Mouse (Mus musculus) MEL (cell line): Measurements from ENCODE around the gene Kcnh3. TPM values are rescaled to one million over a fixed set of nuclear protein-coding genes. Genes with fewer than 3 reads are reported as not detected.

ENCODE experiments used
- DNase-seq: peaks from one replicate; pipeline ENCODE4 v3.0.0; 2011; ENCODE audit warnings: low read depth, low spot score
- H3K27ac ChIP-seq: 2 replicates; pipeline ENCODE4 v1.5.1; 2012; ENCODE audit warnings: low read depth, mild to moderate bottlenecking, control low read depth, low read length, moderate library complexity; ENCODE audit not compliant: control insufficient read depth
- H3K27me3 ChIP-seq, 2 experiments: fragments of 150-350 bp in 1 of 2; sonication (generic) in 1 of 2; 2 replicates each; pipeline ENCODE4 v1.6.1; 2012; ENCODE audit warnings: low read length in 2 of 2, mild to moderate bottlenecking in 2 of 2, improper control_type of control experiment in 1 of 2, moderate library complexity in 1 of 2; ENCODE audit not compliant: insufficient read depth in 2 of 2, control insufficient read depth in 1 of 2
- H3K36me3 ChIP-seq, 2 experiments: 2 replicates each; pipeline ENCODE4 v1.6.1; 2012 to 2014; ENCODE audit warnings: low read length in 2 of 2, improper control_type of control experiment in 1 of 2, inconsistent platforms in 1 of 2, mild to moderate bottlenecking in 1 of 2; ENCODE audit not compliant: insufficient read depth in 2 of 2, control insufficient read depth in 1 of 2
- H3K4me1 ChIP-seq, 2 experiments: fragments of 150-350 bp in 1 of 2; sonication (generic) in 1 of 2; 2 replicates each; pipeline ENCODE4 v1.6.1; 2012; ENCODE audit warnings: low read length in 2 of 2, improper control_type of control experiment in 1 of 2, mild to moderate bottlenecking in 1 of 2; ENCODE audit not compliant: insufficient read depth in 2 of 2, control insufficient read depth in 1 of 2
- H3K4me3 ChIP-seq, 2 experiments: fragments of 150-350 bp in 1 of 2; sonication (generic) in 1 of 2; 2 replicates each; pipeline ENCODE4 v1.5.1; 2012; ENCODE audit warnings: low read depth in 2 of 2, low read length in 2 of 2, mild to moderate bottlenecking in 2 of 2, moderate library complexity in 2 of 2, control low read depth in 1 of 2, improper control_type of control experiment in 1 of 2; ENCODE audit not compliant: control insufficient read depth in 1 of 2, insufficient read depth in 1 of 2
- H3K79me2 ChIP-seq: 2 replicates; pipeline ENCODE4 v1.6.1; 2012; ENCODE audit warnings: mild to moderate bottlenecking, low read length, moderate library complexity; ENCODE audit not compliant: control insufficient read depth, poor library complexity, insufficient read depth
- H3K9ac ChIP-seq: 2 replicates; pipeline ENCODE4 v1.6.1; 2012; ENCODE audit warnings: low read depth, mild to moderate bottlenecking, control low read depth, low read length, moderate library complexity; ENCODE audit not compliant: control insufficient read depth, poor library complexity, severe bottlenecking
- H3K9me3 ChIP-seq: fragments of 150-350 bp; sonication (generic); replicated peaks from 2 replicates; pipeline ENCODE4 v1.6.1; 2012; ENCODE audit warnings: mild to moderate bottlenecking, low read length, improper control_type of control experiment, moderate library complexity; ENCODE audit not compliant: insufficient read depth
- BHLHE40 ChIP-seq: IDR thresholded peaks from 2 replicates; pipeline ENCODE4 v1.6.1; 2012; ENCODE audit warnings: low read depth, mild to moderate bottlenecking, inconsistent platforms, low read length, improper control_type of control experiment, borderline replicate concordance
- CHD2 ChIP-seq: IDR thresholded peaks from 2 replicates; pipeline ENCODE4 v1.6.1; 2011; ENCODE audit warnings: low read length, improper control_type of control experiment
- CTCF ChIP-seq, 3 experiments: IDR thresholded peaks in 2 of 3; conservative IDR thresholded peaks in 1 of 3; 2 replicates each; pipeline ENCODE4 v1.5.1; 2011 to 2012; ENCODE audit warnings: low read length in 3 of 3, low read depth in 2 of 3, mild to moderate bottlenecking in 2 of 3, improper control_type of control experiment in 1 of 3, inconsistent platforms in 1 of 3, mixed read lengths in 1 of 3, moderate library complexity in 1 of 3; ENCODE audit not compliant: control insufficient read depth in 1 of 3, insufficient read depth in 1 of 3, poor library complexity in 1 of 3, severe bottlenecking in 1 of 3
- E2F4 ChIP-seq: IDR thresholded peaks from 2 replicates; pipeline ENCODE4 v1.6.1; 2011; ENCODE audit warnings: low read depth, low read length, improper control_type of control experiment, borderline replicate concordance
- ELF1 ChIP-seq: IDR thresholded peaks from 2 replicates; pipeline ENCODE4 v1.6.1; 2014; ENCODE audit warnings: low read depth, mild to moderate bottlenecking, inconsistent platforms, low read length, improper control_type of control experiment, moderate library complexity
- ETS1 ChIP-seq: IDR thresholded peaks from 2 replicates; pipeline ENCODE4 v1.6.1; 2012; ENCODE audit warnings: low read depth, mild to moderate bottlenecking, inconsistent platforms, low read length, improper control_type of control experiment, moderate library complexity
- GABPA ChIP-seq: IDR thresholded peaks from 2 replicates; pipeline ENCODE4 v1.6.1; 2012; ENCODE audit warnings: low read depth, mild to moderate bottlenecking, inconsistent platforms, low read length, improper control_type of control experiment, moderate library complexity
- GATA1 ChIP-seq: IDR thresholded peaks from 2 replicates; pipeline ENCODE4 v1.6.1; 2011; ENCODE audit warnings: low read depth, low read length, improper control_type of control experiment
- HCFC1 ChIP-seq: IDR thresholded peaks from 2 replicates; pipeline ENCODE4 v1.6.1; 2012; ENCODE audit warnings: low read depth, mild to moderate bottlenecking, inconsistent platforms, low read length, improper control_type of control experiment, moderate library complexity
- JUND ChIP-seq: IDR thresholded peaks from 2 replicates; pipeline ENCODE4 v1.6.1; 2011; ENCODE audit warnings: low read depth, mild to moderate bottlenecking, improper control_type of control experiment, low read length
- KAT2A ChIP-seq: conservative IDR thresholded peaks from 2 replicates; pipeline ENCODE4 v1.6.1; 2012; ENCODE audit warnings: low read depth, low read length, improper control_type of control experiment, inconsistent platforms
- MAFK ChIP-seq: IDR thresholded peaks from 2 replicates; pipeline ENCODE4 v1.6.1; 2011; ENCODE audit warnings: low read depth, mild to moderate bottlenecking, low read length, improper control_type of control experiment, borderline replicate concordance
- MAX ChIP-seq: IDR thresholded peaks from 2 replicates; pipeline ENCODE4 v1.6.1; 2011; ENCODE audit warnings: low read length, improper control_type of control experiment
- MAZ ChIP-seq: IDR thresholded peaks from 2 replicates; pipeline ENCODE4 v1.6.1; 2012; ENCODE audit warnings: low read depth, mild to moderate bottlenecking, inconsistent platforms, low read length, improper control_type of control experiment
- MEF2A ChIP-seq: IDR thresholded peaks from 2 replicates; pipeline ENCODE4 v1.6.1; 2014; ENCODE audit warnings: low read depth, mild to moderate bottlenecking, inconsistent platforms, low read length, improper control_type of control experiment; ENCODE audit not compliant: poor library complexity, insufficient replicate concordance, severe bottlenecking; ENCODE audit errors: extremely low read depth
- MXI1 ChIP-seq: IDR thresholded peaks from 2 replicates; pipeline ENCODE4 v1.6.1; 2011; ENCODE audit warnings: mild to moderate bottlenecking, low read depth, low read length, improper control_type of control experiment
- MYB ChIP-seq: IDR thresholded peaks from 2 replicates; pipeline ENCODE4 v1.6.1; 2011; ENCODE audit warnings: mild to moderate bottlenecking, low read depth, low read length, improper control_type of control experiment
- MYC ChIP-seq: IDR thresholded peaks from 2 replicates; pipeline ENCODE4 v1.6.1; 2011; ENCODE audit warnings: low read depth, mild to moderate bottlenecking, low read length, improper control_type of control experiment, moderate library complexity
- NELFE ChIP-seq: IDR thresholded peaks from 2 replicates; pipeline ENCODE4 v1.6.1; 2011; ENCODE audit warnings: low read depth, low read length, improper control_type of control experiment
- NRF1 ChIP-seq: IDR thresholded peaks from 2 replicates; pipeline ENCODE4 v1.6.1; 2014; ENCODE audit warnings: low read depth, mild to moderate bottlenecking, inconsistent platforms, low read length, improper control_type of control experiment, moderate library complexity; ENCODE audit not compliant: poor library complexity, insufficient read depth, severe bottlenecking
- POLR2A ChIP-seq, 2 experiments: IDR thresholded peaks; 2 replicates each; pipeline ENCODE4 v1.6.1; 2011 to 2012; ENCODE audit warnings: low read length in 2 of 2, mild to moderate bottlenecking in 2 of 2, control low read depth in 1 of 2, improper control_type of control experiment in 1 of 2, low read depth in 1 of 2, moderate library complexity in 1 of 2; ENCODE audit not compliant: control insufficient read depth in 1 of 2, insufficient read depth in 1 of 2, poor library complexity in 1 of 2
- POLR2AphosphoS2 ChIP-seq: IDR thresholded peaks from 2 replicates; pipeline ENCODE4 v1.6.1; 2011; ENCODE audit warnings: low read length, improper control_type of control experiment
- POLR2AphosphoS5 ChIP-seq: IDR thresholded peaks from 2 replicates; pipeline ENCODE4 v1.6.1; 2012; ENCODE audit warnings: low read depth, borderline replicate concordance, mild to moderate bottlenecking, inconsistent platforms, low read length, moderate library complexity, mixed read lengths
- RAD21 ChIP-seq: IDR thresholded peaks from 2 replicates; pipeline ENCODE4 v1.6.1; 2011; ENCODE audit warnings: mild to moderate bottlenecking, low read depth, low read length, improper control_type of control experiment
- RCOR1 ChIP-seq: IDR thresholded peaks from 2 replicates; pipeline ENCODE4 v1.6.1; 2012; ENCODE audit warnings: low read depth, mild to moderate bottlenecking, inconsistent platforms, low read length, improper control_type of control experiment
- SIN3A ChIP-seq: IDR thresholded peaks from 2 replicates; pipeline ENCODE4 v1.6.1; 2012; ENCODE audit warnings: low read length, improper control_type of control experiment, inconsistent platforms
- SMC3 ChIP-seq: IDR thresholded peaks from 2 replicates; pipeline ENCODE4 v1.6.1; 2011; ENCODE audit warnings: low read depth, low read length, improper control_type of control experiment
- TAL1 ChIP-seq: IDR thresholded peaks from 2 replicates; pipeline ENCODE4 v1.6.1; 2012; ENCODE audit warnings: mild to moderate bottlenecking, inconsistent platforms, low read length, moderate library complexity, mixed read lengths
- TBP ChIP-seq: IDR thresholded peaks from 2 replicates; pipeline ENCODE4 v1.8.0; 2011; ENCODE audit warnings: low read depth, low read length, improper control_type of control experiment
- TCF12 ChIP-seq: IDR thresholded peaks from 2 replicates; pipeline ENCODE4 v1.6.1; 2014; ENCODE audit warnings: low read depth, mild to moderate bottlenecking, inconsistent platforms, low read length, improper control_type of control experiment, moderate library complexity
- USF1 ChIP-seq: IDR thresholded peaks from 2 replicates; pipeline ENCODE4 v1.6.1; 2014; ENCODE audit warnings: low read depth, mild to moderate bottlenecking, inconsistent platforms, low read length, improper control_type of control experiment, moderate library complexity
- USF2 ChIP-seq, 2 experiments: IDR thresholded peaks; 2 replicates each; pipeline ENCODE4 v1.6.1; 2011 to 2012; ENCODE audit warnings: improper control_type of control experiment in 2 of 2, low read length in 2 of 2, borderline replicate concordance in 1 of 2, inconsistent platforms in 1 of 2, low read depth in 1 of 2, mild to moderate bottlenecking in 1 of 2; ENCODE audit not compliant: insufficient read depth in 1 of 2
- ZC3H11A ChIP-seq: IDR thresholded peaks from 2 replicates; pipeline ENCODE4 v1.6.1; 2012; ENCODE audit warnings: low read depth, mild to moderate bottlenecking, inconsistent platforms, low read length, improper control_type of control experiment
- ZKSCAN1 ChIP-seq: IDR thresholded peaks from 2 replicates; pipeline ENCODE4 v1.6.1; 2012; ENCODE audit warnings: low read depth, mild to moderate bottlenecking, inconsistent platforms, low read length, improper control_type of control experiment, moderate library complexity
- ZMIZ1 ChIP-seq: IDR thresholded peaks from 2 replicates; pipeline ENCODE4 v1.6.1; 2012; ENCODE audit warnings: low read depth, mild to moderate bottlenecking, inconsistent platforms, low read length, improper control_type of control experiment, moderate library complexity
- polyA plus RNA-seq, 2 experiments: library from polyadenylated mRNA; stranded (reverse) in 1 of 2; unstranded in 1 of 2; fragments of >175 nt in 1 of 2; fragments of >200 nt in 1 of 2; gene quantifications; 2 replicates each; pipeline versions ENCODE4 v1.2.1 to v1.2.4; 2012; ENCODE audit warnings: low replicate concordance in 2 of 2, low read depth in 1 of 2; ENCODE audit not compliant: insufficient read length in 2 of 2, insufficient read depth in 1 of 2, missing spikeins in 1 of 2
- total RNA-seq: library from RNA; depleted of rRNA; stranded (reverse); fragments of 300-350 nt; gene quantifications from 2 replicates; pipeline ENCODE4 v1.2.3, GENCODE M21; 2012

Gene Kcnh3
- total and polyA plus RNA-seq, 3 experiments, result 0.15 to 1.3 TPM; not detected in 1

DNA sequence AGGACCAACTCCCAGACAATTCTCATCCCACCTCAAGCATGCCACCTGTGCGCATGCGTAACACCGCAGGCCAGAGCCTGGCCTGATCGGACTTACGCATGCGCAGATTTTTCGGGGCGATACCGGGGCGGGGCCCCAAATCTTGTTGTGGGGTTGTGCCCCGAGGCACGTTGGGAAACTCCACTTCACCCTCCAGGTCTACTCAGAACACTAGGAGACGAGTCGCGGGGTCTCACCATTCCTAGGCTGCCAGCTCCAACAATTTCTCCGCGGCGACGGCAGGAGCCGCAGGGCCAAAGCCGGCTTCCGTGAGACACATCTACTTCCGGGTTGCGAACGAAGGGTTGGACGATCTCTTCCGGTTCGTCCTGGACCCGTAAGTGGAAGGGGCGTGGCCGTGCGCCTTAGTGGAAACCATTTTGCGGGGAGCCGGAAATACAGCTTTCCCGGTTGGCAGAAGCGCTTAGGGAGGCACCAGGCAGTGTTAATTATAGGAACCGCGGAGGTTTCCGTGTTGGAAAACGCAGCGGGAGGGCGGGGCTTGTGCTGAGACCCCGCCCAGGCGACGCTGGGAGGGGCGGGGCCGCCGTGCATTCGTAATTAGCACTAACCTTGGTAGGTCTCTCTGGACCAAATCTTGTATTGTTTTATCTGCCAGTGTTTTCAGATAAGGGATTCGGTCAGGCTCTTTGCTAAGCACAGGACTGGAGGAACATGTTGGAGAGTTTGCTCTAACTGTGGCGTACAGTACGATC lies 27.1 kb downstream of the Kcnh3 start, which contains the start of gene Mcrs1:
Gene Mcrs1 (minus strand): TSS at position 336 of the 755 bp plus-strand sequence.
- H3K36me3 ChIP-seq, result peaks cover 0 to 5% of the 10 kb centered on the region in 2 experiments; a peak in 2 of 4 replicates
- DNase-seq, result peak; percentile 100
- TF ChIP-seq ZKSCAN1 (no peak), MAZ (peak; percentile 66), MYC (peak; percentile 84), SMC3 (no peak), NRF1 (peak; percentile 76), GABPA (no peak), TAL1 (no peak), SIN3A (peak; percentile 92), JUND (no peak), POLR2A (IDR thresholded peaks at IDR 0.05; ENCODE audit: control insufficient read depth in 1 of 2, insufficient read depth in 1 of 2, low read depth in 1 of 2, low read length in 2 of 2, poor library complexity in 1 of 2) (peak; percentile 38 to 77; a peak in 2 of 4 replicates), NELFE (peak; percentile 55), USF2 (IDR thresholded peaks at IDR 0.05; ENCODE audit: borderline replicate concordance in 1 of 2, insufficient read depth in 1 of 2, low read depth in 1 of 2, low read length in 2 of 2) (no peak), ETS1 (peak; percentile 60; the same call in 1 of the 2 replicates), KAT2A (peak; percentile 95), GATA1 (peak; percentile 73), MAFK (no peak), RAD21 (no peak), TBP (peak; percentile 48), MEF2A (no peak), MYB (peak; percentile 94), BHLHE40 (no peak), POLR2AphosphoS5 (no peak), CTCF (IDR thresholded peaks at IDR 0.05 in 2 of 3, conservative IDR thresholded peaks at IDR 0.05 in 1 of 3; ENCODE audit: control insufficient read depth in 1 of 3, insufficient read depth in 1 of 3, low read depth in 2 of 3, low read length in 3 of 3, poor library complexity in 1 of 3, severe bottlenecking in 1 of 3) (0 out of 6 replicates have a peak, but pooled peaks of 1 of the 3 experiments have one; percentile 8), ZC3H11A (peak; percentile 42; the same call in 1 of the 2 replicates), E2F4 (no peak), RCOR1 (peak; percentile 74; the same call in 1 of the 2 replicates), MAX (peak; percentile 65), TCF12 (0 out of 2 replicates have a peak, but pooled peaks have one; percentile 42), ELF1 (peak; percentile 99), CHD2 (peak; percentile 49; the same call in 1 of the 2 replicates), ZMIZ1 (no peak; the same call in 1 of the 2 replicates), HCFC1 (peak; percentile 99), POLR2AphosphoS2 (no peak), USF1 (no peak), MXI1 (peak; percentile 70)

More for the DNA sequence above, 27.1 kb downstream of the Kcnh3 start, which contains the start of gene Mcrs1:
- Histone ChIP-seq H3K9me3 (no peaks in the 10 kb centered on the region), H3K27ac (peak within 1 kb of the TSS; percentile 95), H3K79me2 (peaks cover 4% of the 10 kb centered on the region; the same call in 1 of the 2 replicates), H3K4me3 (peak within 1 kb of the TSS; percentile 76 to 83), H3K9ac (peak within 1 kb of the TSS; percentile 84), H3K4me1 (peaks cover 0 to 15% of the 10 kb centered on the region in 2 experiments; a peak in 2 of 4 replicates), H3K27me3 (no peaks in the 10 kb centered on the region)
